Mouse (Mus musculus): Measurements from ENCODE around the gene Klc1. TPM values are rescaled to one million over a fixed set of nuclear protein-coding genes. Genes with fewer than 3 reads are reported as not detected.

Gene Klc1
- total and polyA plus RNA-seq, 2 experiments: 17.4 to 18.8 TPM

DNA sequence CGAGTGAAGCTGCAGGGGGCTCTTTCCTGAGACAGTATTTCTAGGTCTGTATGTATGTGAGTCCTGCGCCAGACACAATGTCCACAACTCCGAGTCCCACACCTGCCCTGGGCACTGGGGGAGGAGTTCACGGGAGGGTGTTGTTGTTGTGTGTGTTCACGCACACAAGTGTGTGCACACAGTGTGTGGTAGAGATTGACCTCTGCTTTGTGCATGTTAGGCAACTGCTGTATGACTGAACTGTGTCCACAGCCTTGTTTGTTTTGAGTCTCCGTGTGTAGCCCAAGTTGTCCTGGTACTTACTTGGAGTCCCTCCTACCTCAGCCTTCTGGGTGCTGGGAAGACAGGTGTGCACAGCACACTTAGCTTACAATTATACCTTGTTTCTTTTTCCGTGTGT is 32.0 kb downstream of the Klc1 start:
- TF ChIP-seq POLR2A (IDR thresholded peaks at IDR 0.05; ENCODE audit: extremely low read depth, insufficient read depth, low read length) (no peak), CTCF (IDR thresholded peaks at IDR 0.05; ENCODE audit: low read depth, low read length) (no peak)
- Histone ChIP-seq H3K27me3 (ENCODE audit: control insufficient read depth, insufficient read depth, low read length) (no peaks in the 10 kb centered on the region), H3K27ac (replicated peaks; ENCODE audit: insufficient read depth, low read depth, low read length) (peak overlapping the region; percentile 90), H3K4me1 (ENCODE audit: control insufficient read depth, insufficient read depth, low read length) (peaks cover 19% of the 10 kb centered on the region), H3K9ac (ENCODE audit: low read depth, low read length) (peak overlapping the region; percentile 8; the same call in 1 of the 2 replicates), H3K36me3 (ENCODE audit: control insufficient read depth, insufficient read depth, low read length) (peaks cover 11% of the 10 kb centered on the region), H3K79me2 (ENCODE audit: control insufficient read depth, insufficient read depth, low read length) (peaks cover 2% of the 10 kb centered on the region; the same call in 1 of the 2 replicates), H3K4me3 (ENCODE audit: insufficient read depth, low read depth, low read length) (no peak overlapping the region)
- DNase-seq (ENCODE audit: extremely low read depth, low read depth, low spot score): peak; percentile 90
- WGBS: 41% methylated on average over 7 of the region's 7 CpGs

DNA sequence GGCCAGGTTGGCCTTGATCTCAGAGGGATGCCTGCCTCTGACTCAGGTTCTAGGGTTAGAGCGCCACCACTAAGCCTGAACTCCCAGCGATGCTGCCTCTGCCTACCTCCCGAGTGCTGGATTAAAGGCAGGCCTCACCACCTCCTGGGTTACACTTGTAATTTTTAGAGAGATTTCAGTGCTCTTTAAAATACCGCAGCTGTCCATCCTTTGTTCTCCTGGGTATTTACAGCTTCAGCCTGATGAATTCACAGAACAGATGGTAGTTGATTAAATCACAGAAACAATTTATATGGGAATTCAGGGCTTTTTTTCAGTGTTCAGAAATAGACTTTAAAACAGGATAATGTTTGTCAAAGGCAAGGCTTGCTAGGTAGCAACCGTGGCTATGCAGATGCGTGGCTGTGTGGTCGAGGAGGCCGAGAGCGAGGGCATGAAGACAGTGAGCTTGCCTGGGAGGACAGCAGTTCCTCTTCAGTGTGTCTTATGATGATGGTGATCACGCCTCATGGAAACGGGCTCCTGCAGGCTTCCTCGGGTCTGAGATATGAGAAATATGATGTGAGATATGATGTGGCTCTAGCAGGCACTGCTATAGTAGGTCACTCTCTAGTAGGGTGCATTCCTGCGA is 32.9 kb downstream of the Klc1 start:
- Histone ChIP-seq H3K27me3 (ENCODE audit: control insufficient read depth, insufficient read depth, low read length) (no peaks in the 10 kb centered on the region), H3K4me1 (ENCODE audit: control insufficient read depth, insufficient read depth, low read length) (peaks cover 19% of the 10 kb centered on the region), H3K79me2 (ENCODE audit: control insufficient read depth, insufficient read depth, low read length) (peaks cover 2% of the 10 kb centered on the region; the same call in 1 of the 2 replicates), H3K4me3 (ENCODE audit: insufficient read depth, low read depth, low read length) (no peak overlapping the region), H3K9ac (ENCODE audit: low read depth, low read length) (no peak overlapping the region), H3K36me3 (ENCODE audit: control insufficient read depth, insufficient read depth, low read length) (peaks cover 10% of the 10 kb centered on the region), H3K27ac (replicated peaks; ENCODE audit: insufficient read depth, low read depth, low read length) (peak overlapping the region; percentile 90; the same call in 1 of the 2 replicates)
- 90% methylated on average over 13 of the region's 13 CpGs for WGBS
- TF ChIP-seq CTCF (IDR thresholded peaks at IDR 0.05; ENCODE audit: low read depth, low read length) (no peak), POLR2A (IDR thresholded peaks at IDR 0.05; ENCODE audit: extremely low read depth, insufficient read depth, low read length) (no peak)
- no peak for DNase-seq (ENCODE audit: extremely low read depth, low read depth, low spot score)

- WGBS: 91% methylated on average over 22 of the region's 22 CpGs
- H3K9ac ChIP-seq (ENCODE audit: low read depth, low read length): no peak overlapping the region
- peaks cover 16% of the 10 kb centered on the region for H3K4me1 ChIP-seq (ENCODE audit: control insufficient read depth, insufficient read depth, low read length)
- H3K27ac ChIP-seq (replicated peaks; ENCODE audit: insufficient read depth, low read depth, low read length): no peak overlapping the region
- TF ChIP-seq CTCF (IDR thresholded peaks at IDR 0.05; ENCODE audit: low read depth, low read length) (no peak), POLR2A (IDR thresholded peaks at IDR 0.05; ENCODE audit: extremely low read depth, insufficient read depth, low read length) (no peak)
- peak; percentile 72 for DNase-seq (ENCODE audit: extremely low read depth, low read depth, low spot score)
- H3K4me3 ChIP-seq (ENCODE audit: insufficient read depth, low read depth, low read length): no peak overlapping the region
- H3K79me2 ChIP-seq (ENCODE audit: control insufficient read depth, insufficient read depth, low read length): peaks cover 2% of the 10 kb centered on the region; the same call in 1 of the 2 replicates
- peaks cover 8% of the 10 kb centered on the region for H3K36me3 ChIP-seq (ENCODE audit: control insufficient read depth, insufficient read depth, low read length)
- H3K27me3 ChIP-seq (ENCODE audit: control insufficient read depth, insufficient read depth, low read length): no peaks in the 10 kb centered on the region
Observed at GRCm38 (mm10) chr12:111794102-111794501, 35.5 kb downstream of the Klc1 start.

GRCm38 (mm10) chr12:111794526-111795179 is 36.0 kb downstream of the Klc1 start:
- no peaks in the 10 kb centered on the region for H3K27me3 ChIP-seq (ENCODE audit: control insufficient read depth, insufficient read depth, low read length)
- no peak overlapping the region for H3K9ac ChIP-seq (ENCODE audit: low read depth, low read length)
- DNase-seq (ENCODE audit: extremely low read depth, low read depth, low spot score): no peak
- H3K4me1 ChIP-seq (ENCODE audit: control insufficient read depth, insufficient read depth, low read length): peaks cover 11% of the 10 kb centered on the region
- TF ChIP-seq CTCF (IDR thresholded peaks at IDR 0.05; ENCODE audit: low read depth, low read length) (no peak), POLR2A (IDR thresholded peaks at IDR 0.05; ENCODE audit: extremely low read depth, insufficient read depth, low read length) (no peak)
- no peak overlapping the region for H3K4me3 ChIP-seq (ENCODE audit: insufficient read depth, low read depth, low read length)
- no peak overlapping the region for H3K27ac ChIP-seq (replicated peaks; ENCODE audit: insufficient read depth, low read depth, low read length)
- H3K79me2 ChIP-seq (ENCODE audit: control insufficient read depth, insufficient read depth, low read length): peaks cover 2% of the 10 kb centered on the region; the same call in 1 of the 2 replicates
- H3K36me3 ChIP-seq (ENCODE audit: control insufficient read depth, insufficient read depth, low read length): peaks cover 8% of the 10 kb centered on the region
- 97% methylated on average over 18 of the region's 18 CpGs for WGBS

DNA sequence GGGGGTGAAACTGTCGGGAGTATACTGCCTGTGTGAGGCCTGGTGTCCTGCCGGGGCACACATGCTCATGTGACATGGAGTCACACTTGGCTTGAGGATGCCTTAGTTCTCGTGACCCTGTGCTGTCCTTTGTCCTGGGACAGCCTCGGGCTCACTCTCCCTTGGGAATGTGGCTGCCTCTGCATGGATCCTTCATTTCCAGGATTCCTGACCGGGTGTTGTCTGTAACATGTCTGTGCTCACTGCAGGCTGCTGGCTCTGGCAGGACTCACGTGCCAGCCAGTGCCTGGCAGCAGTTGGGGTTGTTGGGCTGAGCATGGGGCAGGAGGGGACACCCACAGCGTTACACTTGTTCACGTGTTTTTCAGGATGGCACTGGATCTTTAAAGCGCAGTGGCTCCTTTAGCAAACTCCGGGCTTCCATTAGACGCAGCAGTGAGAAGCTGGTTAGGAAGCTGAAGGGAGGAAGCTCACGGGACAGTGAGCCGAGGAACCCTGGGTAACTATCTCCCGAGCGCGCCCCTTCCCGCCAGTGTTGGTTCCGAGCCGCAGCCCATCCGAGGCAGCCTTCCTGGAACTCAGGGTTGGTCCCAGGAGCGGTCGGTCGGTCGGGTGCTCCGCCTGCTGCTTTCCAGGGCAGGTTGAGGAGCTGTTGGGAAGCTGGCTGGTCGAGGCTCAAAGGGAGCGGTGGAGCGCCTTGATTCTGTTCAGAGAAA is 36.7 kb downstream of the Klc1 start:
- Histone ChIP-seq H3K9ac (ENCODE audit: low read depth, low read length) (no peak overlapping the region), H3K36me3 (ENCODE audit: control insufficient read depth, insufficient read depth, low read length) (peaks cover 8% of the 10 kb centered on the region), H3K79me2 (ENCODE audit: control insufficient read depth, insufficient read depth, low read length) (peaks cover 2% of the 10 kb centered on the region; the same call in 1 of the 2 replicates), H3K4me1 (ENCODE audit: control insufficient read depth, insufficient read depth, low read length) (peaks cover 5% of the 10 kb centered on the region), H3K27me3 (ENCODE audit: control insufficient read depth, insufficient read depth, low read length) (no peaks in the 10 kb centered on the region), H3K4me3 (ENCODE audit: insufficient read depth, low read depth, low read length) (no peak overlapping the region), H3K27ac (replicated peaks; ENCODE audit: insufficient read depth, low read depth, low read length) (no peak overlapping the region)
- WGBS: 94% methylated on average over 28 of the region's 28 CpGs
- DNase-seq (ENCODE audit: extremely low read depth, low read depth, low spot score): no peak
- TF ChIP-seq POLR2A (IDR thresholded peaks at IDR 0.05; ENCODE audit: extremely low read depth, insufficient read depth, low read length) (no peak), CTCF (IDR thresholded peaks at IDR 0.05; ENCODE audit: low read depth, low read length) (no peak)

All from liver, adult 2 months (tissue).